ENCODE assay signal across 8 mouse cellular contexts in the genomic region with DNA sequence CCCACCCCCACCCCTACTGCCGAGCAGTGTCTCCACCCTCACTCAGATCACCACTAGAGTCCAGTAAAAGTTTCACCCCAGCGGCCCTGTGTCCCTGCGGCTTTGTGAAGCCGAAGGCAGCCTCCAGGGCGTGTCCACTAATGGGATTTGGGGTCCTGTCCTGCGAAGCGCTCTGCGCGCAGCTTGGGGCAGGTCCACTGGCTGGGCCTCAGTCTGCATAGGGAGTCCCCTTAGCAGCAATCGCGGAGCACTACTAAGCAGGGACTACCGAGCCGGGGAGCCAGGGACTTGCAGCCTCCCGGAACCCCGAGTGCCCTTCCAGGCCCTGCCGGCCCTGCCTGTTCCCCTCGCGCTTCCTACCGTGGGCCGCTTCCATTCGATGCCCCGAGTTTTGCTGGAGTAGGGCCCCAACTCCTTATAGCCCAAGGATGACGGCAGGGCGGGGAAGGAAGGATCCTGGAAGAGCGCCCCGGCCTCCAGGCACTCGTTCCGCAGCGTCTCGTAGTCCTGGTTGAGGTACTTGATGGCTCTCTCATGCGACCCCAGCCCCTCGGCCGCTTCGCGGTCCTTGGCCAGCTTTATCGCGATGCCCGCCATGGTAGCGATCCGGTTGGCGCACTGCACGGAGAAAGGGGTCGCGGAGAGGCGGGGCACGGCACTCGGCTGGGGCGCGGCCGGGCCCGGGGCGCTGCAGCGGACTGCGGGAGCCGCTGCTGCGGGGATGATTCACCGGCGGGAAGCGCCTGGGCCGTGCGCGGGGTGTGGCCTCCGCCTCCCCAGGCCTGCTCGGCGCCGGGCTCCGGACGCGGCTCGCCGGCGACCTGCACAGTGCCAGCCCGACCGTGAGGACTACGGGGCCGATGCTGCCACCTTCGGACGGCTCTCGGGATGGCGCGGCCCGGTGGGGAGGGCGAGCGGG. TPM values are rescaled to one million over a fixed set of nuclear protein-coding genes. Genes with fewer than 3 reads are reported as not detected.
A peak's percentile ranks its signal among the peaks of the same experiment; 100 is the strongest.
DNase-seq lines count a peak whose midpoint lies in the region; ATAC-seq lines count a peak whose summit lies in the region.

A gene (minus strand): TSS at position 851 of the 919 bp plus-strand sequence.

- H3K36me3 ChIP-seq in forebrain, embryonic 12.5 days (replicated peaks): peaks cover 4% of the 10 kb centered on the region
- H3K36me3 ChIP-seq in heart, embryonic 15.5 days: no peaks in the 10 kb centered on the region; the same call in 1 of the 2 replicates
- H3K36me3 ChIP-seq in liver, embryonic 13.5 days: 0 out of 2 replicates have a peak, but pooled peaks cover 1% of the 10 kb centered on the region
- no peaks in the 10 kb centered on the region for H3K36me3 ChIP-seq in splenic B cell, adult 2 months (ENCODE audit: control insufficient read depth, insufficient read depth, low read length, poor library complexity, severe bottlenecking)

- H3K4me1 ChIP-seq in forebrain, embryonic 12.5 days: peaks cover 22% of the 10 kb centered on the region
- peaks cover 65% of the 10 kb centered on the region for H3K4me1 ChIP-seq in heart, embryonic 15.5 days (replicated peaks)
- H3K4me1 ChIP-seq in liver, embryonic 13.5 days (replicated peaks): peaks cover 21% of the 10 kb centered on the region

- WGBS in forebrain, embryonic 12.5 days: under 1% methylated on average over 83 of the region's 84 CpGs
- under 1% methylated on average over 78 of the region's 84 CpGs for WGBS in heart, embryonic 15.5 days
- WGBS in liver, embryonic 13.5 days (ENCODE audit: insufficient replicate concordance): under 1% methylated on average over 84 of the region's 84 CpGs

- peak; percentile 95 for ATAC-seq in forebrain, embryonic 12.5 days (ENCODE audit: low FRiP score)
- peak; percentile 90 for ATAC-seq in heart, embryonic 15.5 days (replicated peaks; ENCODE audit: insufficient number of reproducible peaks, insufficient read depth, low FRiP score, low read depth)
- peak; percentile 81 for ATAC-seq in liver, embryonic 13.5 days (ENCODE audit: low read depth)

- peaks cover 28% of the 10 kb centered on the region for H3K27me3 ChIP-seq in forebrain, embryonic 12.5 days
- H3K27me3 ChIP-seq in heart, embryonic 15.5 days: no peaks in the 10 kb centered on the region
- peaks cover 43% of the 10 kb centered on the region for H3K27me3 ChIP-seq in liver, embryonic 13.5 days
- no peaks in the 10 kb centered on the region for H3K27me3 ChIP-seq in splenic B cell, adult 2 months (ENCODE audit: control insufficient read depth, insufficient read depth, low read length, poor library complexity, severe bottlenecking)

- H3K27ac ChIP-seq in forebrain, embryonic 12.5 days: peak within 1 kb of the TSS; percentile 80
- peak within 1 kb of the TSS; percentile 88 for H3K27ac ChIP-seq in heart, embryonic 15.5 days
- peak within 1 kb of the TSS; percentile 53; the same call in 1 of the 2 replicates for H3K27ac ChIP-seq in liver, embryonic 13.5 days

- DNase-seq in B cell, adult 2 months: peak; percentile 84
- DNase-seq in brain, adult 2 months (ENCODE audit: low read depth, low spot score): peak; percentile 90
- peak; percentile 92 for DNase-seq in kidney, postnatal 14 days
- no peak for DNase-seq in liver, embryonic 13.5 days
- peak; percentile 75 for DNase-seq in naive thymus-derived CD4-positive, alpha-beta T cell, adult 2 months (ENCODE audit: low read depth)
- DNase-seq in splenic B cell, adult 2 months (ENCODE audit: low read depth, low spot score): peak; percentile 79

- H3K9ac ChIP-seq in forebrain, embryonic 12.5 days: peak within 1 kb of the TSS; percentile 78
- H3K9ac ChIP-seq in heart, embryonic 15.5 days: peak within 1 kb of the TSS; percentile 94
- H3K9ac ChIP-seq in liver, embryonic 13.5 days: peak within 1 kb of the TSS; percentile 68

- peak within 1 kb of the TSS; percentile 57 for H3K4me3 ChIP-seq in forebrain, embryonic 12.5 days (replicated peaks)
- H3K4me3 ChIP-seq in heart, embryonic 15.5 days: peak within 1 kb of the TSS; percentile 85
- peak within 1 kb of the TSS; percentile 63 for H3K4me3 ChIP-seq in liver, embryonic 13.5 days (replicated peaks)

- H3K4me2 ChIP-seq in forebrain, embryonic 12.5 days: peak within 1 kb of the TSS; percentile 74
- peak within 1 kb of the TSS; percentile 85 for H3K4me2 ChIP-seq in heart, embryonic 15.5 days
- peak within 1 kb of the TSS; percentile 69 for H3K4me2 ChIP-seq in liver, embryonic 13.5 days

- H3K9me3 ChIP-seq in forebrain, embryonic 12.5 days: no peaks in the 10 kb centered on the region
- H3K9me3 ChIP-seq in heart, embryonic 15.5 days (replicated peaks): no peaks in the 10 kb centered on the region
- H3K9me3 ChIP-seq in liver, embryonic 13.5 days (replicated peaks): no peaks in the 10 kb centered on the region

RNA-seq across cellular contexts. Expression of the gene that starts here (rescaled TPM):
- 91.6 and 95.6 TPM in 2 replicates for polyA plus RNA-seq in forebrain, embryonic 12.5 days (2016; fragmentation: Nextera tagmentation; extraction: Ambion mirVana)
- 84.9 and 94.3 TPM in 2 replicates for polyA plus RNA-seq in heart, embryonic 15.5 days (2015; fragmentation: Nextera tagmentation; extraction: Ambion mirVana)
- polyA plus RNA-seq in liver, embryonic 13.5 days (2015; fragmentation: Nextera tagmentation; extraction: Ambion mirVana): 22.2 and 25.2 TPM in 2 replicates
